19 mouse cellular contexts compared by ENCODE assay signal in the genomic region with DNA sequence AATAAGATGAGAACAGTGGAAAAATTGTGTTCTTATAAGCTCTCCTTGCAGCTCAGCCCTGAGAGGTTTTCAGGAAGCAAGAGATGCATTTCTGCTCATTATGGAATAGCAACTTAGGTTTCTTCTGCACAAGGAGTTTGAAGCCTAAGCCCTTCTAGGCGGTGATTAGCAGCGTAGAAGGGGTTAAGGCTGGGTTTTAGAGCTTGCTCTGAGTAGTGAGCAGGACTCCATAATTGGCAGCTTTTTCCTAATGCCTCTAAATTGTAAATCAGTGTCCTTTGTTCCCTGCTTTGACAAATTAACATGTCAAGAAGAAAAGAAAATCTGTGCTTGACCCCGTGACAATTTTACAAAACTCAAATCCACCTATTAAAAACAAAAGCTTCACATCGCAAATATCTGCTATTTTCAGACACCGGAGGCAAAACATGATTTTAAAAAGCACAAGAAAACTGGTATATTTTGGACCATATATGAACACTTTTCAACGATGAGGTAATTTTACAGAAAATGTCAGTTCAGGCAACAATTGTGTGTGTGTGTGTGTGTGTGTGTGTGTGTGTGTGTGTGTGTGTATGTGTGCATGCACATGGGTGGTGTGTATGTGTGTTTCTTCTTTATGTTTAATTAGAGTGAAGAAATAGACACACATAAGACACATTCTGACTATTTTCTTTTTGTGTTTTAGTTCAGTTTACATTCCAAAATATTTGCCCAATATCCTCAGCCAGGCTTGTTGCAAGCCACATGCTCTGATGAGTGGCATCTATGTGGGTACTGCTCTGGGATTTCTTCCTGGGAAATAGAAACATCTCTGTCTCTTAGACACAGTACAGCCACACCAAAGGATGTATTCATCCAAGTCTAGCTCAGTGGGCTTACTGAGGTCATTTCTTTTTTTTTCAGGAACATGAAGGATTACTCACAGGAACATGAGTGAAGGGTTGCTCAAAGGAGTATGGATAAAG.
DNase-seq lines count a peak whose midpoint lies in the region; ATAC-seq and TF ChIP-seq lines count a peak whose summit lies in the region.
"Had no signal": no experiment of that assay in that cellular context is flagged by ENCODE, and none has a peak within 500 bp of the region (broad histone marks: within the 10 kb centered on the region; RNA-seq: fewer than 3 reads in every experiment).

No protein-coding gene starts in this region.

- H3K36me3 ChIP-seq in hindbrain, embryonic 10.5 days: no peaks in the 10 kb centered on the region
- no peaks in the 10 kb centered on the region for H3K36me3 ChIP-seq in hindbrain, embryonic 16.5 days (ENCODE audit: control insufficient read depth, insufficient read depth, low read length)
- H3K36me3 ChIP-seq in forebrain, postnatal 0 days (ENCODE audit: insufficient read depth): no peaks in the 10 kb centered on the region
- H3K36me3 ChIP-seq in midbrain, embryonic 12.5 days: no peaks in the 10 kb centered on the region
- no peaks in the 10 kb centered on the region for H3K36me3 ChIP-seq in intestine, embryonic 16.5 days (ENCODE audit: control insufficient read depth, insufficient read depth, low read length)
- H3K36me3 ChIP-seq: limb, embryonic 13.5 days; neural tube, embryonic 15.5 days had no signal

- H3K9me3 ChIP-seq in hindbrain, embryonic 10.5 days: no peaks in the 10 kb centered on the region
- no peaks in the 10 kb centered on the region for H3K9me3 ChIP-seq in hindbrain, embryonic 16.5 days (ENCODE audit: control insufficient read depth, low read length)
- no peaks in the 10 kb centered on the region for H3K9me3 ChIP-seq in forebrain, postnatal 0 days (ENCODE audit: low read length)
- no peaks in the 10 kb centered on the region for H3K9me3 ChIP-seq in midbrain, embryonic 12.5 days
- H3K9me3 ChIP-seq in intestine, embryonic 16.5 days (ENCODE audit: control insufficient read depth, low read length): no peaks in the 10 kb centered on the region
- H3K9me3 ChIP-seq: limb, embryonic 13.5 days; neural tube, embryonic 15.5 days had no signal

- H3K27me3 ChIP-seq in hindbrain, embryonic 10.5 days (ENCODE audit: insufficient read depth, poor library complexity, severe bottlenecking): no peaks in the 10 kb centered on the region
- H3K27me3 ChIP-seq in hindbrain, embryonic 16.5 days (replicated peaks; ENCODE audit: control insufficient read depth, insufficient read depth, low read length): no peaks in the 10 kb centered on the region
- H3K27me3 ChIP-seq in forebrain, postnatal 0 days (ENCODE audit: insufficient read depth, low read length): no peaks in the 10 kb centered on the region
- H3K27me3 ChIP-seq in midbrain, embryonic 12.5 days: no peaks in the 10 kb centered on the region
- H3K27me3 ChIP-seq in intestine, embryonic 16.5 days (replicated peaks; ENCODE audit: control insufficient read depth, insufficient read depth, low read length): no peaks in the 10 kb centered on the region
- H3K27me3 ChIP-seq: limb, embryonic 13.5 days; neural tube, embryonic 15.5 days; Patski had no signal

- no peak for TF ChIP-seq CTCF in forebrain, postnatal 0 days (IDR thresholded peaks at IDR 0.05; ENCODE audit: low read depth)

- H3K4me2 ChIP-seq in hindbrain, embryonic 16.5 days (ENCODE audit: low read length): no peak overlapping the region
- H3K4me2 ChIP-seq in forebrain, postnatal 0 days (ENCODE audit: low read depth): no peak overlapping the region
- no peak overlapping the region for H3K4me2 ChIP-seq in midbrain, embryonic 12.5 days (replicated peaks)
- H3K4me2 ChIP-seq in intestine, embryonic 16.5 days (ENCODE audit: low read depth, low read length): no peak overlapping the region
- H3K4me2 ChIP-seq: limb, embryonic 13.5 days; neural tube, embryonic 15.5 days had no signal

- no peak for ATAC-seq in hindbrain, embryonic 16.5 days
- ATAC-seq in forebrain, postnatal 0 days: peak; percentile 75
- ATAC-seq in midbrain, embryonic 12.5 days (ENCODE audit: low FRiP score, low read depth): no peak
- no peak for ATAC-seq in intestine, embryonic 16.5 days
- ATAC-seq: activated CD4-positive, CD25-positive, alpha-beta regulatory T cell, adult 4 months; intestine, postnatal 0 days; Patski had no signal

- H3K9ac ChIP-seq in hindbrain, embryonic 16.5 days (ENCODE audit: low read depth, low read length): no peak overlapping the region
- no peak overlapping the region for H3K9ac ChIP-seq in forebrain, postnatal 0 days
- no peak overlapping the region for H3K9ac ChIP-seq in midbrain, embryonic 12.5 days (replicated peaks)
- H3K9ac ChIP-seq in intestine, embryonic 16.5 days (ENCODE audit: low read depth, low read length): no peak overlapping the region
- H3K9ac ChIP-seq: limb, embryonic 13.5 days; liver, embryonic 14.5 days; neural tube, embryonic 15.5 days had no signal

- peaks cover 11% of the 10 kb centered on the region for H3K4me1 ChIP-seq in hindbrain, embryonic 10.5 days (replicated peaks)
- peaks cover 6% of the 10 kb centered on the region for H3K4me1 ChIP-seq in hindbrain, embryonic 16.5 days (ENCODE audit: control insufficient read depth, insufficient read depth, low read depth, low read length)
- 0 out of 2 replicates have a peak, but pooled peaks cover 3% of the 10 kb centered on the region for H3K4me1 ChIP-seq in forebrain, postnatal 0 days (ENCODE audit: insufficient read depth)
- peaks cover 17% of the 10 kb centered on the region for H3K4me1 ChIP-seq in midbrain, embryonic 12.5 days
- no peaks in the 10 kb centered on the region for H3K4me1 ChIP-seq in intestine, embryonic 16.5 days (ENCODE audit: control insufficient read depth, insufficient read depth, low read length)
- H3K4me1 ChIP-seq: limb, embryonic 13.5 days had no signal

- H3K4me3 ChIP-seq in hindbrain, embryonic 10.5 days: no peak overlapping the region
- no peak overlapping the region for H3K4me3 ChIP-seq in hindbrain, embryonic 16.5 days (ENCODE audit: low read length)
- no peak overlapping the region for H3K4me3 ChIP-seq in forebrain, postnatal 0 days (ENCODE audit: low read depth, low read length)
- no peak overlapping the region for H3K4me3 ChIP-seq in midbrain, embryonic 12.5 days
- no peak overlapping the region for H3K4me3 ChIP-seq in intestine, embryonic 16.5 days (ENCODE audit: low read length)
- H3K4me3 ChIP-seq: layer of hippocampus, adult 2 months; limb, embryonic 13.5 days; neural tube, embryonic 15.5 days had no signal

- no peak for DNase-seq in hindbrain, embryonic 10.5 days (ENCODE audit: low spot score)
- peak; percentile 47 for DNase-seq in forebrain, postnatal 0 days
- DNase-seq in right cerebral cortex, postnatal 36 days (ENCODE audit: low spot score in 2 of 2): no peak
- no peak for DNase-seq in cerebellum, postnatal 10 days
- no peak for DNase-seq in spleen, adult 18-20 months
- DNase-seq: adrenal gland, postnatal 25 days; cerebellum, adult 8-10 months; gastrocnemius, postnatal 25 days; kidney, postnatal 10 days had no signal

- 64% methylated on average over 6 of the region's 6 CpGs for WGBS in hindbrain, embryonic 10.5 days
- 39% methylated on average over 6 of the region's 6 CpGs for WGBS in hindbrain, embryonic 16.5 days
- WGBS in forebrain, postnatal 0 days: 9% methylated on average over 6 of the region's 6 CpGs
- WGBS in midbrain, embryonic 12.5 days: 38% methylated on average over 6 of the region's 6 CpGs
- WGBS in intestine, embryonic 16.5 days: 58% methylated on average over 6 of the region's 6 CpGs

- H3K27ac ChIP-seq in hindbrain, embryonic 10.5 days: peak overlapping the region; percentile 6; the same call in 1 of the 2 replicates
- H3K27ac ChIP-seq in hindbrain, embryonic 16.5 days (ENCODE audit: low read depth, low read length): no peak overlapping the region
- H3K27ac ChIP-seq in forebrain, postnatal 0 days (ENCODE audit: low read depth, low read length): peak overlapping the region; percentile 24; the same call in 1 of the 2 replicates
- peak overlapping the region; percentile 43 for H3K27ac ChIP-seq in midbrain, embryonic 12.5 days (replicated peaks)
- H3K27ac ChIP-seq in intestine, embryonic 16.5 days (ENCODE audit: low read length): no peak overlapping the region
- H3K27ac ChIP-seq: layer of hippocampus, adult 2 months; limb, embryonic 13.5 days; liver, embryonic 14.5 days; neural tube, embryonic 15.5 days had no signal

Comparison
In these comparisons a context has a peak if more than half of its experiments do, and no peak if none do; other contexts are left out.
1. H3K27ac ChIP-seq: peak in hindbrain, embryonic 10.5 days (single experiment), forebrain, postnatal 0 days (single experiment) and midbrain, embryonic 12.5 days (single experiment); none in hindbrain, embryonic 16.5 days (single experiment) and intestine, embryonic 16.5 days (single experiment).